Mouse (Mus musculus): ENCODE data around the gene Tbx1.

GRCm38 (mm10) chr16:18636804-18637203 is 46.3 kb upstream of the Tbx1 start:
- TF ChIP-seq GATA1 (IDR thresholded peaks at IDR 0.05; ENCODE audit: low read length) (no peak), TAL1 (IDR thresholded peaks at IDR 0.05; ENCODE audit: low read length) (no peak)
